Mouse (Mus musculus): ENCODE data around the gene Gm26602.

GRCm38 (mm10) chr10:79874290-79874862 is 36.3 kb upstream of the Gm26602 start, which contains the start of the genes Prtn3 and Plppr3:
- TF ChIP-seq POLR2A (IDR thresholded peaks at IDR 0.05; ENCODE audit: borderline replicate concordance, insufficient read depth, low read length), result no peak
- TF ChIP-seq CTCF (IDR thresholded peaks at IDR 0.05; ENCODE audit: borderline replicate concordance, insufficient read depth, low read depth, low read length), result no peak

Data from cerebellum, adult 2 months (tissue).